Mouse (Mus musculus): ENCODE measurements at regions not wholly inside any gene's neighbourhood (a gene's known extent, or its start where the extent isn't known, plus 50 kb on each side); places are given as distances from the start of the nearest gene placed in this dataset.

GRCm38 (mm10) chr8:59334990-59335389 lies 422.6 kb upstream of the Galntl6 start:
- TF ChIP-seq CTCF (IDR thresholded peaks at IDR 0.05; ENCODE audit: low read depth), result no peak
- TF ChIP-seq EP300 (IDR thresholded peaks at IDR 0.05; ENCODE audit: low read depth), result no peak

Measured in heart, postnatal 0 days (tissue).